27 mouse cellular contexts compared by ENCODE assay signal in the genomic region with DNA sequence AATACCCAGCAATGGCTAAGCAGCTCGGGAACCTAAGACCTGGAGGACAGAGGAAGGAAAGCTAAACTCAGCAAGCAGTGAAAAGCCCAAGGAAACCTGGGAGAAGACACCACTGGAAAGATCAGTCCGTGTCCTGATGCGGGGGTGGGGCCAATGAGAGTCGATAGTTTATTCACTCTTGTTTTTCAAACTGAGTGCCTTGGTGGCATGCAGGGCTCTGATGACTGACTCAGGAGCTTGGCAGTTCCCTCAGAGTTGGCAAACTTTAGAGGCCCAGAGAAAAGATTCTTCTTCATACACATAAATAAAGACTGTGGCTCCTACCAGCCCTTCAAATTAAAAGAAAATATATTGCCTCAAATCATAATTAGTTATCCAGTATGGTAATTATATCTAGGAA. TPM values are rescaled to one million over a fixed set of nuclear protein-coding genes. Genes with fewer than 3 reads are reported as not detected.
"Had no signal": no experiment of that assay in that cellular context is flagged by ENCODE, and none has a peak within 500 bp of the region (broad histone marks: within the 10 kb centered on the region; RNA-seq: fewer than 3 reads in every experiment).

No protein-coding gene starts in this region.

- H3K4me2 ChIP-seq: heart, embryonic 13.5 days; heart, embryonic 15.5 days; hindbrain, embryonic 13.5 days; hindbrain, embryonic 15.5 days; limb, embryonic 12.5 days; liver, embryonic 11.5 days; liver, embryonic 13.5 days; liver, embryonic 15.5 days had no signal

- H3K9me3 ChIP-seq: heart, embryonic 10.5 days; heart, embryonic 13.5 days; heart, embryonic 15.5 days; hindbrain, embryonic 13.5 days; hindbrain, embryonic 15.5 days; limb, embryonic 12.5 days; liver, embryonic 13.5 days; liver, embryonic 15.5 days had no signal

- ATAC-seq: hindbrain, postnatal 0 days; intestine, embryonic 16.5 days; liver, postnatal 0 days had no signal

- H3K4me1 ChIP-seq: heart, embryonic 10.5 days; heart, embryonic 13.5 days; heart, embryonic 15.5 days; hindbrain, embryonic 13.5 days; hindbrain, embryonic 15.5 days; limb, embryonic 12.5 days; liver, embryonic 13.5 days; liver, embryonic 15.5 days had no signal

- H3K4me3 ChIP-seq: heart, embryonic 10.5 days; heart, embryonic 13.5 days; heart, embryonic 15.5 days; hindbrain, embryonic 13.5 days; hindbrain, embryonic 15.5 days; layer of hippocampus, adult 2 months; limb, embryonic 12.5 days; liver, embryonic 13.5 days; liver, embryonic 15.5 days had no signal

- H3K9ac ChIP-seq: heart, embryonic 13.5 days; heart, embryonic 15.5 days; hindbrain, embryonic 13.5 days; hindbrain, embryonic 15.5 days; limb, embryonic 12.5 days; liver, embryonic 13.5 days; liver, embryonic 15.5 days; liver, postnatal 0 days had no signal

- DNase-seq: gastrocnemius, postnatal 10 days; gastrocnemius, postnatal 25 days; heart, adult 18-20 months; heart, postnatal 14 days; heart, postnatal 36 days; kidney, adult 11 months; kidney, adult 8-10 months; kidney, postnatal 25 days; kidney, postnatal 4 days; layer of hippocampus, postnatal 36 days; left cerebral cortex, postnatal 4 days; liver; liver, embryonic 13.5 days; liver, postnatal 0 days had no signal

- H3K27ac ChIP-seq: heart, embryonic 10.5 days; heart, embryonic 13.5 days; heart, embryonic 15.5 days; hindbrain, embryonic 13.5 days; hindbrain, embryonic 15.5 days; hindbrain, postnatal 0 days; kidney, postnatal 0 days; layer of hippocampus, adult 2 months; limb, embryonic 12.5 days; liver, embryonic 13.5 days; liver, embryonic 15.5 days had no signal

- H3K36me3 ChIP-seq: heart, embryonic 10.5 days; heart, embryonic 13.5 days; heart, embryonic 15.5 days; hindbrain, embryonic 13.5 days; hindbrain, embryonic 15.5 days; limb, embryonic 12.5 days; liver, embryonic 13.5 days; liver, embryonic 15.5 days had no signal

- H3K27me3 ChIP-seq: heart, embryonic 13.5 days; heart, embryonic 15.5 days; liver, embryonic 13.5 days; liver, embryonic 15.5 days had no signal

RNA-seq across cellular contexts. Expression of a gene that starts 12.8 kb away (rescaled TPM):
- total RNA-seq: granulocyte monocyte progenitor cell, adult 5-6 weeks had no signal
